Mouse (Mus musculus): Measurements from ENCODE around the gene Hsd3b7.
A peak's percentile ranks its signal among the peaks of the same experiment; 100 is the strongest.

The Hsd3b7 gene

GRCm38 (mm10) chr7:127800435-127801009 lies at the start of gene Hsd3b7:
Gene Hsd3b7 (plus strand): TSS chr7:127800604.
- DNase-seq (ENCODE audit: low read depth, low spot score) = peak; percentile 60

- no peak for DNase-seq (ENCODE audit: low read depth, low spot score)
Measured at GRCm38 (mm10) chr7:127751619-127752018, 48.8 kb upstream of the Hsd3b7 start.

GRCm38 (mm10) chr7:127752069-127752468 lies 48.3 kb upstream of the Hsd3b7 start:
- no peak for DNase-seq (ENCODE audit: low read depth, low spot score)

- no peak for DNase-seq (ENCODE audit: low read depth, low spot score)
Measured at GRCm38 (mm10) chr7:127753158-127753557, 47.2 kb upstream of the Hsd3b7 start.

GRCm38 (mm10) chr7:127753741-127754140 lies 46.7 kb upstream of the Hsd3b7 start:
- DNase-seq (ENCODE audit: low read depth, low spot score) = no peak

GRCm38 (mm10) chr7:127759716-127760115 lies 40.7 kb upstream of the Hsd3b7 start:
- peak; percentile 46 for DNase-seq (ENCODE audit: low read depth, low spot score)

GRCm38 (mm10) chr7:127760478-127760877 lies 39.9 kb upstream of the Hsd3b7 start:
- DNase-seq (ENCODE audit: low read depth, low spot score) = no peak

- peak; percentile 61 for DNase-seq (ENCODE audit: low read depth, low spot score)
Measured at GRCm38 (mm10) chr7:127761026-127761425, 39.4 kb upstream of the Hsd3b7 start.

GRCm38 (mm10) chr7:127763642-127764041 lies 36.8 kb upstream of the Hsd3b7 start:
- peak; percentile 73 for DNase-seq (ENCODE audit: low read depth, low spot score)

GRCm38 (mm10) chr7:127765756-127766155 lies 34.6 kb upstream of the Hsd3b7 start:
- no peak for DNase-seq (ENCODE audit: low read depth, low spot score)

- no peak for DNase-seq (ENCODE audit: low read depth, low spot score)
Measured at GRCm38 (mm10) chr7:127766851-127767609, 33.4 kb upstream of the Hsd3b7 start.

GRCm38 (mm10) chr7:127767671-127768345 lies 32.6 kb upstream of the Hsd3b7 start:
- DNase-seq (ENCODE audit: low read depth, low spot score) = no peak

- DNase-seq (ENCODE audit: low read depth, low spot score) = peak; percentile 23
Measured at GRCm38 (mm10) chr7:127768346-127768996, 31.9 kb upstream of the Hsd3b7 start.

GRCm38 (mm10) chr7:127768997-127769593 lies 31.3 kb upstream of the Hsd3b7 start:
- peak; percentile 39 for DNase-seq (ENCODE audit: low read depth, low spot score)

GRCm38 (mm10) chr7:127769651-127770038 lies 30.8 kb upstream of the Hsd3b7 start, which contains the start of gene Orai3:
Gene Orai3 (plus strand): TSS chr7:127769815.
- peak; percentile 90 for DNase-seq (ENCODE audit: low read depth, low spot score)

GRCm38 (mm10) chr7:127770039-127770905 lies 30.1 kb upstream of the Hsd3b7 start:
- DNase-seq (ENCODE audit: low read depth, low spot score) = peak; percentile 47

GRCm38 (mm10) chr7:127771262-127771661 lies 29.1 kb upstream of the Hsd3b7 start:
- DNase-seq (ENCODE audit: low read depth, low spot score) = no peak

- no peak for DNase-seq (ENCODE audit: low read depth, low spot score)
Measured at GRCm38 (mm10) chr7:127772080-127772479, 28.3 kb upstream of the Hsd3b7 start.

GRCm38 (mm10) chr7:127772557-127772956 lies 27.8 kb upstream of the Hsd3b7 start:
- no peak for DNase-seq (ENCODE audit: low read depth, low spot score)

- peak; percentile 88 for DNase-seq (ENCODE audit: low read depth, low spot score)
Measured at GRCm38 (mm10) chr7:127773664-127774384, 26.6 kb upstream of the Hsd3b7 start.

Data from A20 (cell line).